Mouse (Mus musculus): ENCODE results near the gene Pan3. TPM values are rescaled to one million over a fixed set of nuclear protein-coding genes. Genes with fewer than 3 reads are reported as not detected.

The Pan3 gene
- polyA plus RNA-seq, 1 experiment from 2014 or later, result 59.7 TPM

DNA sequence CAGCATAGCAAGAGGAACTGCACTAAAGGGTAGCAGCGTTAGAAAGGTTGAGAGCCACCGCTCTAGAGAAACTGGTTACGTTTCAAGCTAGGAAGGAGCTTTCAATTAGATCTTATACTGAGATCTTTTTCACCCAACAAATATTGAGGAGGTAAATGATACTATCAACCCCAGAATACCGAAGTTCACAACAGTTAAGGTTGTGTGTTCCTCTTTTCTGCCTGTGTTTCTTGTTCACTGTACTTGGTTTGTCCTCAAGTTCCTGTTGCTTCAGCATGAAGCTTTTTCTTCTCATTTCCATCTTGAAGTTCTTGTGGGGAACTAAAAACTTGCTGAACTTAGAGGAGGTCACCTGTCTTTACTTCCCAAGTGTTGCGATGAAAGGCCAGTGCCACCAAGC lies 41.2 kb downstream of the Pan3 start:
- Histone ChIP-seq H3K9me3 (no peaks in the 10 kb centered on the region), H3K4me1 (no peaks in the 10 kb centered on the region), H3K4me3 (no peak overlapping the region), H3K27ac (replicated peaks) (no peak overlapping the region), H3K36me3 (replicated peaks) (peaks cover 22% of the 10 kb centered on the region), H3K27me3 (replicated peaks; ENCODE audit: low read depth, poor library complexity, severe bottlenecking) (no peaks in the 10 kb centered on the region)
- WGBS, result 97% methylated on average over 5 of the region's 5 CpGs
- DNase-seq (ENCODE audit: low spot score), result no peak

DNA sequence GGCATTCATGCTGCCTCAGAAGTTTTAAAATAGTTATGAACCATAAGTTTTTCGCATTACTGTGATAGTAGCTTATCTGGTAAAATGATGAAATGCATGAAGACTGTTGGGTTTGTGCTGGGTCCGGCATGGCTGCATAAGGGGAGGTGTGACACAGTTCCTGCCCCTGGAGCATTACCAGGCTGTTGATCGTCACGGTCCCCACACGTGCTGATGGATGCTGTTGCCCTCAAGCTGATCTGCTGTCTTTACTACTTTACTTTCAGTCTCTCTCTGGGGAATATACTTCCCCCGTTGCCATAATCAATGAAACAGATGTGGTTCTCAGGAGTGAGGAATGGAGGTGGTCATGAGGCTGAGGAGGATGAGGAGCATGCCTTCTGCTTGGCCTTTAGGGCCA lies 43.1 kb downstream of the Pan3 start:
- 82% methylated on average over 6 of the region's 6 CpGs for WGBS
- no peak for DNase-seq (ENCODE audit: low spot score)
- Histone ChIP-seq H3K9me3 (no peaks in the 10 kb centered on the region), H3K4me3 (no peak overlapping the region), H3K4me1 (no peaks in the 10 kb centered on the region), H3K27ac (replicated peaks) (no peak overlapping the region), H3K36me3 (replicated peaks) (peaks cover 8% of the 10 kb centered on the region; the same call in 1 of the 2 replicates), H3K27me3 (replicated peaks; ENCODE audit: low read depth, poor library complexity, severe bottlenecking) (no peaks in the 10 kb centered on the region)

DNA sequence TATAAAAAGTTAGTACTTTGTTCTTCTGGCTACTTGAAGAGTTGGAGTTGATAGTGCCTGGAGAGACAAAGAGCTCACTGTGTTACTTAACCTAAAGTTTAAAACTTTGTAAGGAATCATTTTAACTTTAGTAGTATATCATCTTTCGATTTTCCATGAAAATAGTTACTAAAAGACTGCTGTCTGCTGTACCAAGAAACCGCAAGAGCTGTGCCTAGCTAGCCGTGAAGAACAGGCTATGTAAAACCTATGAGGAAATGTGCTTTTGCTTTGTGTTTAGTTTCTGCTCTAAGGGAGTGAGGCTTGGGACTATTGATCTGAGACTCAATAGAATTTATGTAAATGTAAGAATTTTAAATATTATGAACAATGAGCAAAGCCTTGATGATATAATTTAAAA lies 43.9 kb downstream of the Pan3 start:
- WGBS, result 96% methylated on average over 3 of the region's 3 CpGs

DNA sequence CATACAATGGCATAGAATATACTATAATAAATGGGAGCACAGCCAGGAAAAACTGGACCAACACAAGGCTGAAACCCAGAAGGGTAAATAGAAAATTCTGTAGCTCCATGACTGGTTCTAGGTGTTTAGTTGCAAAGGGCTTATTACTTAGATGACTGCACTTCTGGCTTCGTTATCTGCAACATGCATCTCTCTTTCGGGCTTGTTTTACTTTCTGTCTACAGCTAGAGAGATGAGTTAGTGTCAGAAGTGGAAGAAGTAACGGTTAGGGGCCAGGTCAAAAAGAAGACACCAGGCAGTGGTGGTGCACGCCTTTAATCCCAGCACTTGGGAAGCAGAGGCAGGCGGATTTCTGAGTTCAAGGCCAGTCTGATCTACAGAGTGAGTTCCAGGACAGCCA lies 46.1 kb downstream of the Pan3 start:
- Histone ChIP-seq H3K4me3 (no peak overlapping the region), H3K9me3 (no peaks in the 10 kb centered on the region), H3K27me3 (replicated peaks; ENCODE audit: low read depth, poor library complexity, severe bottlenecking) (no peaks in the 10 kb centered on the region), H3K4me1 (no peaks in the 10 kb centered on the region), H3K27ac (replicated peaks) (no peak overlapping the region), H3K36me3 (replicated peaks) (peaks cover 5% of the 10 kb centered on the region; the same call in 1 of the 2 replicates)
- 90% methylated on average over 5 of the region's 5 CpGs for WGBS
- no peak for DNase-seq (ENCODE audit: low spot score)

More for the DNA sequence above, 43.9 kb downstream of the Pan3 start:
- Histone ChIP-seq H3K4me3 (no peak overlapping the region), H3K27me3 (replicated peaks; ENCODE audit: low read depth, poor library complexity, severe bottlenecking) (no peaks in the 10 kb centered on the region), H3K9me3 (no peaks in the 10 kb centered on the region), H3K4me1 (no peaks in the 10 kb centered on the region), H3K27ac (replicated peaks) (no peak overlapping the region), H3K36me3 (replicated peaks) (peaks cover 8% of the 10 kb centered on the region; the same call in 1 of the 2 replicates)
- DNase-seq (ENCODE audit: low spot score), result no peak

DNA sequence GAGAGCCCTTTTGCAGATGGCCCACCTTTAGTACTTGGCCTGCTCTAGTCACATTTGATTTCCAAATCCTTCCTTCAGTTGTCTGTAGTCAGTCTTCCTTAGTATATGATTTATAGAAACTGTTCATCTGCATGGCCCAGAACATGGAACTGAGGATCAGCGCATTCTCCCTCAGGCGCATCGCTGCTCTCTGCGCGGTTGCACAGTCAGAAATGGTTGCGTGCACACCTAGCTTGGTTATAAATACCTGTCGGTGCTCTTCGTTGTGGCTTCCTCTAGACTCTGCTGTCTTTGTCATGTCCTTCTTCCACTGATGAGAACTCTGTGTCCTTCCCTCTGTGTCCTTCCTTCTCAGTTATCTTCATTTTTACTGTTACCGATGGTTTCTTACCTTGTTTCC lies 47.1 kb downstream of the Pan3 start:
- 95% methylated on average over 9 of the region's 9 CpGs for WGBS
- H3K4me3 ChIP-seq, result no peak overlapping the region
- H3K27me3 ChIP-seq (replicated peaks; ENCODE audit: low read depth, poor library complexity, severe bottlenecking), result no peaks in the 10 kb centered on the region

DNA sequence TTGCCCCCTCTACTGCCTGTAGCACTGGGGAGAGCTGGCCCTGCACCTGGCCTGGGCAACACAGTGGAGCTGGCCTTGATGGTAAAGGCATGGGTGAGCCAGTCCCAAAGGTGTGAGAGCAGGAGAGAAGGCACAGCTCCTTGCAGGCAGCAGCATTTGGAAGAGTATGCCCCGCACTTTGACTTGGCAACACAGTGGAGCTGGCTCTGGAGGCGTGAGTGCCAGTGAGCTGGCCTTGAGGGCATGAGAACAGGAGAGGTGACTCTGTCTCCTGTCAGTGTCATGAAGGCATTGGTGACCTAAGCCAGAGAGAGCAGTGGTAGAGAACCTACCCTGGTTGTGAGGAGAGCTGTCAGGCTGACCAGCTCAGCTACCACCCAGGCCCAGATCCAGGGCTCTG lies 49.4 kb downstream of the Pan3 start:
- no peaks in the 10 kb centered on the region for H3K9me3 ChIP-seq
- no peak overlapping the region for H3K4me3 ChIP-seq
- 95% methylated on average over 2 of the region's 2 CpGs for WGBS
- no peak overlapping the region for H3K27ac ChIP-seq (replicated peaks)
- no peaks in the 10 kb centered on the region for H3K4me1 ChIP-seq
- H3K27me3 ChIP-seq (replicated peaks; ENCODE audit: low read depth, poor library complexity, severe bottlenecking), result no peaks in the 10 kb centered on the region
- peaks cover 5% of the 10 kb centered on the region; the same call in 1 of the 2 replicates for H3K36me3 ChIP-seq (replicated peaks)
- DNase-seq (ENCODE audit: low spot score), result no peak

More for the DNA sequence above, 47.1 kb downstream of the Pan3 start:
- H3K27ac ChIP-seq (replicated peaks), result no peak overlapping the region
- H3K36me3 ChIP-seq (replicated peaks), result peaks cover 5% of the 10 kb centered on the region; the same call in 1 of the 2 replicates
- H3K9me3 ChIP-seq, result no peaks in the 10 kb centered on the region
- no peak for DNase-seq (ENCODE audit: low spot score)
- H3K4me1 ChIP-seq, result no peaks in the 10 kb centered on the region

DNA sequence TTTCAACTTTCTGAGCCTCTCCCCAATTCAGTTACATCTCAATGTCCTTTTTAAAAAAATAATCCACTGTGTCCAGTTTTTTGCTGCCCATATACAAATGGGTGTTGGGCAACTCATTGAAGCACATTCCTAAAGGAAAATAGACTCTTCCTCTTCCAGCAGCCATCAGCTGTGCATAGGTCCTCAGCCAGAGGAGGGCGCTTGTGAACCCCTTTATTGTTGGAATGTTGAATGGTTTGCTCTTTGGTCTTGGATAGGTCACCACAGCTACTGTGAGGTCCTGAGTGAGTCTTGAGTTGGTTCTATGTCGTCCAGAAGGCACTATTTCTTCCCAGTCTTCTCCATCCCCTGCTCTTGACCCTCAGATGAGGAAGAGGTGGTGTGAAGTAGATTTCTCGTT lies 54.2 kb downstream of the Pan3 start:
- Histone ChIP-seq H3K27me3 (replicated peaks; ENCODE audit: low read depth, poor library complexity, severe bottlenecking) (no peaks in the 10 kb centered on the region), H3K27ac (replicated peaks) (no peak overlapping the region), H3K36me3 (replicated peaks) (peaks cover 8% of the 10 kb centered on the region; the same call in 1 of the 2 replicates), H3K9me3 (no peaks in the 10 kb centered on the region), H3K4me3 (no peak overlapping the region), H3K4me1 (no peaks in the 10 kb centered on the region)
- 75% methylated on average over 3 of the region's 3 CpGs for WGBS
- no peak for DNase-seq (ENCODE audit: low spot score)

DNA sequence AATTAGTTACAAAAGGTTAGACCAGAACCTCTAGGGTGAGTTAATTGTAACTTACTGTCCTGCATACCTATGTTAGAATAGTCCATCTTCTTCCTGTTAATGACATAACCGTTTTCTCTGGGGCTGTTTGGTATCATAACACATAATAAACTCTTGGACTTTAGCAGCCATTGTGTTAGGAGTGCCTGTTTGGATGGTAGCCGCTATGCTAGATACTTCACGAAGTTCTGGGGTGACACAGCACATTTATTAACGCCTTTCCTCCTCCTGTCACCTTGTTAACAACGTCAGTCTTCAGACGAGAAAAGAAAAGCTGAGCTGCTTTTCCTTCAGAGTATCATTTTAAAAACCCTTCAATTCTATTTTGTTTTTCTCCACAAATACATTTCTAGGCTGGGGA lies 59.3 kb downstream of the Pan3 start:
- Histone ChIP-seq H3K9me3 (no peaks in the 10 kb centered on the region), H3K4me1 (0 out of 2 replicates have a peak, but pooled peaks cover 3% of the 10 kb centered on the region), H3K4me3 (no peak overlapping the region), H3K36me3 (replicated peaks) (peaks cover 17% of the 10 kb centered on the region), H3K27me3 (replicated peaks; ENCODE audit: low read depth, poor library complexity, severe bottlenecking) (no peaks in the 10 kb centered on the region), H3K27ac (replicated peaks) (no peak overlapping the region)
- no peak for DNase-seq (ENCODE audit: low spot score)
- WGBS, result 85% methylated on average over 6 of the region's 6 CpGs

DNA sequence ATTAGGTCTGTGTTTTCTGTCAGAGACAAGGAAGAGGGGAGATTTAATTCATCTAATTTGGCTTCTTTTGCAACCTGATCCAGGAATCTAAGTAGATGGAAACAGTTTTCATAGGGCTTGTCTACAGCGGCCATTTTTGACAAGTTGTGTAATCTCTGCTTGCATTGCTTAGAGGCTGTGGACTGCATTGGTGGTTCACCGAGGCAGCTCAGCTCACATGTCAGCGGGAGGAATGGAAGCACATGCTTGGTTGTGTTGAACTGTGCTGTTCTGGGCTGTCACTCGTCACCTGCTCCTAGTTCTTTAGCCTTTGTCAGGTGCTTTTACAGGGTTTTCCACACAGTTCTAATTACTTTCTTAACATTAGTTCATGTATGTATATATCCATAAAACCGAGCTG lies 60.9 kb downstream of the Pan3 start:
- no peaks in the 10 kb centered on the region for H3K27me3 ChIP-seq (replicated peaks; ENCODE audit: low read depth, poor library complexity, severe bottlenecking)
- 89% methylated on average over 5 of the region's 5 CpGs for WGBS
- H3K4me1 ChIP-seq, result 0 out of 2 replicates have a peak, but pooled peaks cover 3% of the 10 kb centered on the region
- DNase-seq (ENCODE audit: low spot score), result no peak
- H3K27ac ChIP-seq (replicated peaks), result no peak overlapping the region
- H3K4me3 ChIP-seq, result no peak overlapping the region
- no peaks in the 10 kb centered on the region for H3K9me3 ChIP-seq
- H3K36me3 ChIP-seq (replicated peaks), result peaks cover 24% of the 10 kb centered on the region

DNA sequence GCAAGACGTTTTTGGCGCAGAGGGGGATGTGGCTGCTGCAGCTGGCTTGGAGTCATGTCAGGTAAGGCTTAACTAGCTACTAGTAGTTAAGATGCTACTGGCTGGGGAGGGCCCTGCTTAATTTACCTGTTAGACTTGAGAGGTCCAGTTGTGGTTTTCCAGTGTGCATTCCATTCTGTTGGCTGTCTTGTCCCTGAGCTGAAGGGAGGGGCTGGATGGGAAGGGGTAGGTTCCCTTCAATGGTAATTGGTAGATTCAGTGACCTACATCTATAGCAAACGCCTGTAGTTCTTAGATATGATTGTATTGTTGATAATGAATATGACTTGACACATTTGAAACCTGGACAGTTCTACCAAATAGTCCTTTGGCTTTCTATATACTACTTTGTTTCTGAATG lies 62.5 kb downstream of the Pan3 start:
- no peak overlapping the region for H3K27ac ChIP-seq (replicated peaks)
- H3K27me3 ChIP-seq (replicated peaks; ENCODE audit: low read depth, poor library complexity, severe bottlenecking), result no peaks in the 10 kb centered on the region
- H3K4me1 ChIP-seq, result 0 out of 2 replicates have a peak, but pooled peaks cover 3% of the 10 kb centered on the region
- peaks cover 24% of the 10 kb centered on the region for H3K36me3 ChIP-seq (replicated peaks)
- no peak overlapping the region for H3K4me3 ChIP-seq
- DNase-seq (ENCODE audit: low spot score), result no peak
- WGBS, result 79% methylated on average over 3 of the region's 3 CpGs
- H3K9me3 ChIP-seq, result no peaks in the 10 kb centered on the region

DNA sequence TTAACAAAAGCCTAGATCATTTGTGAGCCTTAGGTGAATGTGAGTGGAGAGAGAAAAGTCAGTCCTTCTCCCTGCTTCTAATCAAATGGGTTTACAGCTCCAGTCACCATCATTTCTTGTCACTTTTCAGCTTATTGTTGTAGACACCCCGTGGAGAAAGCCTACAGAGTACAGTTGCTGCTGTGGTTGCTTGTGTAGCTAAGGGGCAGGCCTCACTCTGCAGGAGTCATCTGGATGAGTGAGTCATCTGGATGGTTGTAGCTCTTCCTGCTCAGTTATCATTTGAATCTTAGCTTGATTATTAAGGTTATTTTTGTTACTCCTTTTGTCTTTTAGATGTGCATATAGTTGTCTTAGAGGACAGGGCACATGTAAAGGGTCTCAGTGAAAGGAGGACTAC lies 63.2 kb downstream of the Pan3 start:
- Histone ChIP-seq H3K4me3 (no peak overlapping the region), H3K27ac (replicated peaks) (no peak overlapping the region), H3K4me1 (0 out of 2 replicates have a peak, but pooled peaks cover 3% of the 10 kb centered on the region), H3K36me3 (replicated peaks) (peaks cover 24% of the 10 kb centered on the region), H3K9me3 (no peaks in the 10 kb centered on the region), H3K27me3 (replicated peaks; ENCODE audit: low read depth, poor library complexity, severe bottlenecking) (no peaks in the 10 kb centered on the region)
- 81% methylated on average over 1 of the region's 1 CpGs for WGBS
- DNase-seq (ENCODE audit: low spot score), result no peak

DNA sequence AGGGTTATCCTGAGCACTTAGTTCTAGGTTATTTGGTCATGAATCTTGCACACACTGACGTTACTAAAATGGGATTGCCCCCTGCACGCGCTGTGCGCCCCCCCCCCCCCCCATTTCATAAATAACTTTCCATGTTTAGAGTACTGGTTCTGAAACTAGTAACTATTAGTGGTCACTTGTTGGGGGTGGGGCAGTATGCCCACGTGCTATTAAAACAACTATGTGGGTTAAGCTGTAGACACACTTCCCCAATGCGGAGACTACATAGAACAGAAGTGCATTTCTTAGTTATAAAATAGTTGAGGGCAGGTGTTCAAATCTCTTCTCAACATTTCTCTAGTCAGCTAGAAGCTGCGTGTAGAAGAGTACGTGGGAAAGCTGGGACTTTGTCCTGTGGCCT lies 63.7 kb downstream of the Pan3 start:
- Histone ChIP-seq H3K36me3 (replicated peaks) (peaks cover 24% of the 10 kb centered on the region), H3K27me3 (replicated peaks; ENCODE audit: low read depth, poor library complexity, severe bottlenecking) (no peaks in the 10 kb centered on the region), H3K4me1 (0 out of 2 replicates have a peak, but pooled peaks cover 3% of the 10 kb centered on the region), H3K4me3 (no peak overlapping the region), H3K27ac (replicated peaks) (no peak overlapping the region), H3K9me3 (no peaks in the 10 kb centered on the region)
- no peak for DNase-seq (ENCODE audit: low spot score)
- WGBS, result 92% methylated on average over 8 of the region's 8 CpGs

DNA sequence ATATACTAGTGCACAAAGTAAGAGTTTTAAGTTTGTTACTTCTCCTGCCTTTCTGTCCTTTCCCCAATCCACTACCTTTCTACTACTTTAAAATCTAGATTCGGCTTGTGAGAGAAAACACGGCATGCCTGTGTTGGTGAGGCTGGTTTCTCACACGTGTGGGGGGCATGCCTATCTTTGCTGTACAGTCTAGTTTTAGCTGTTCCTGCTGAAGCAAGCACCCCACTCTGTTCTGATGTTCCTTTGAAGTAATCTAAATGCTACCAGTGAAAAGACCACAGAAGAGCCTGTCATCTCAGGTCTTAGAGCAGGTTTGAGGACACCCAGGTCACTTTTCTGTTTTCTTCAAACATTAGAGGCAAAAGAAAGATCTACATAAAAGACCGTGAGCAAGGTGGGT lies 64.4 kb downstream of the Pan3 start:
- 0 out of 2 replicates have a peak, but pooled peaks cover 3% of the 10 kb centered on the region for H3K4me1 ChIP-seq
- no peaks in the 10 kb centered on the region for H3K27me3 ChIP-seq (replicated peaks; ENCODE audit: low read depth, poor library complexity, severe bottlenecking)
- H3K36me3 ChIP-seq (replicated peaks), result peaks cover 18% of the 10 kb centered on the region
- H3K27ac ChIP-seq (replicated peaks), result no peak overlapping the region
- H3K4me3 ChIP-seq, result no peak overlapping the region
- H3K9me3 ChIP-seq, result no peaks in the 10 kb centered on the region
- DNase-seq (ENCODE audit: low spot score), result no peak
- 92% methylated on average over 4 of the region's 4 CpGs for WGBS

All from embryonic facial prominence, embryonic 10.5 days (tissue).